Comparison of ENCODE assay signal across 23 mouse cellular contexts in the genomic region with DNA sequence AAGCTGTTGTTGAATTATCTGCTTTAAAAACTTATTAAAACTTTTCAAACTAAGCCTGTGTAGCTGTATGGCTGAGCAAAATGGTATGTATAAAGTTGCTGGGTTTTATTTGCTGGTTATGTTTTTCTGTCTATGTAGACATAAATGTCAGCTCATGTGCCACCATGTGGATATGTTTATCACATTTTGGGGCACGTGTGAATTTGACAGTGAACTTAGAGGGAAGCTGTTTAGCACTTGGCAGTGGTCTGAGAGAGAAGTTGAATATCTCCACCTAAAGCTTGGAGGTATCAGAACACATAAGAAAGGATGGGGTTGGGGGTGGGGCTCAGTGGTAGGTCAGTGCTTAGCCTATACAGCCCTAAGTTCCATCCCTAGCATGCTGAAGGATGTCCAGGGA.
"Had no signal": no experiment of that assay in that cellular context is flagged by ENCODE, and none has a peak within 500 bp of the region (broad histone marks: within the 10 kb centered on the region; RNA-seq: fewer than 3 reads in every experiment).

No protein-coding gene starts in this region.

- H3K9ac ChIP-seq: embryonic facial prominence, embryonic 12.5 days; embryonic facial prominence, embryonic 13.5 days; embryonic facial prominence, embryonic 15.5 days; forebrain, embryonic 12.5 days; forebrain, embryonic 13.5 days; forebrain, embryonic 15.5 days; forebrain, postnatal 0 days had no signal

- H3K27ac ChIP-seq: embryonic facial prominence, embryonic 10.5 days; embryonic facial prominence, embryonic 12.5 days; embryonic facial prominence, embryonic 13.5 days; embryonic facial prominence, embryonic 15.5 days; forebrain, embryonic 10.5 days; forebrain, embryonic 12.5 days; forebrain, embryonic 13.5 days; forebrain, embryonic 15.5 days; gastrocnemius, adult 2 months; heart, adult 2 months; heart, embryonic 10.5 days had no signal

- H3K9me3 ChIP-seq: embryonic facial prominence, embryonic 10.5 days; embryonic facial prominence, embryonic 12.5 days; embryonic facial prominence, embryonic 13.5 days; embryonic facial prominence, embryonic 15.5 days; forebrain, embryonic 10.5 days; forebrain, embryonic 12.5 days; forebrain, embryonic 13.5 days; forebrain, embryonic 15.5 days; heart, embryonic 10.5 days had no signal

- H3K27me3 ChIP-seq: embryonic facial prominence, embryonic 12.5 days; embryonic facial prominence, embryonic 13.5 days; embryonic facial prominence, embryonic 15.5 days; forebrain, embryonic 13.5 days; forebrain, embryonic 15.5 days had no signal

- H3K4me3 ChIP-seq: embryonic facial prominence, embryonic 10.5 days; embryonic facial prominence, embryonic 12.5 days; embryonic facial prominence, embryonic 13.5 days; embryonic facial prominence, embryonic 15.5 days; erythroblast, embryonic 14.5 days; forebrain, embryonic 10.5 days; forebrain, embryonic 12.5 days; forebrain, embryonic 13.5 days; forebrain, embryonic 15.5 days; gastrocnemius, adult 2 months; heart, adult 2 months; heart, embryonic 10.5 days had no signal

- H3K36me3 ChIP-seq: embryonic facial prominence, embryonic 10.5 days; embryonic facial prominence, embryonic 12.5 days; embryonic facial prominence, embryonic 13.5 days; embryonic facial prominence, embryonic 15.5 days; forebrain, embryonic 10.5 days; forebrain, embryonic 12.5 days; forebrain, embryonic 15.5 days had no signal

- DNase-seq: cerebellum, adult 9-10 months; cerebellum, adult 9-11 months; cerebellum, postnatal 36 days; embryo, embryonic 11 days; forebrain, postnatal 0 days; gastrocnemius, adult 2 months; gastrocnemius, postnatal 10 days; gastrocnemius, postnatal 14 days; gastrocnemius, postnatal 25 days; gastrocnemius, postnatal 36 days; heart, adult 11 months; heart, adult 18-20 months; heart, adult 2 months had no signal
